Mouse (Mus musculus) Patski (cell line): ENCODE data around the gene Stip1. TPM values are rescaled to one million over a fixed set of nuclear protein-coding genes. Genes with fewer than 3 reads are reported as not detected.
A peak's percentile ranks its signal among the peaks of the same experiment; 100 is the strongest.

Experiments used
- ATAC-seq: fragments of 100-300 bp; one replicate; pipeline ENCODE4 v1.8.0; 2021
- CTCF ChIA-PET: fragments of 350-600 bp; sonication (Branson Sonifier 250); formaldehyde crosslinking; loops from one replicate; lab custom pipeline; 2022; ENCODE audit warnings: inconsistent platforms; lab: Charles Lee
- POLR2A ChIA-PET: fragments of 350-600 bp; sonication (Branson Sonifier 250); formaldehyde crosslinking; loops from one replicate; lab custom pipeline; 2022; ENCODE audit warnings: antibody characterized with exemption, inconsistent platforms; lab: Charles Lee
- DNase-seq: peaks from one replicate; pipeline ENCODE4 v3.0.0-alpha.2; 2011; ENCODE audit warnings: low read depth, low spot score
- H3K27me3 ChIP-seq: fragments of 371-371 bp; one replicate; pipeline ENCODE4 v1.5.1; 2021
- CTCF ChIP-seq: fragments of 100-300 bp; IDR thresholded peaks from one replicate; pipeline ENCODE4 v1.5.1; 2021
- in situ Hi-C: fragments of 300-500 bp; cut with MboI; formaldehyde crosslinking; loops from 3 replicates; pipeline ENCODE4 v1.11.1; 2018; ENCODE audit warnings: low pct_unique_long_range_greater_than_20kb, mixed read lengths
- polyA plus RNA-seq: library from polyadenylated mRNA; unstranded; gene quantifications from one replicate; pipeline ENCODE4 v1.2.3, GENCODE M21; 2021

Gene Stip1
- polyA plus RNA-seq, 1 experiment from 2014 or later: 301 TPM

DNA sequence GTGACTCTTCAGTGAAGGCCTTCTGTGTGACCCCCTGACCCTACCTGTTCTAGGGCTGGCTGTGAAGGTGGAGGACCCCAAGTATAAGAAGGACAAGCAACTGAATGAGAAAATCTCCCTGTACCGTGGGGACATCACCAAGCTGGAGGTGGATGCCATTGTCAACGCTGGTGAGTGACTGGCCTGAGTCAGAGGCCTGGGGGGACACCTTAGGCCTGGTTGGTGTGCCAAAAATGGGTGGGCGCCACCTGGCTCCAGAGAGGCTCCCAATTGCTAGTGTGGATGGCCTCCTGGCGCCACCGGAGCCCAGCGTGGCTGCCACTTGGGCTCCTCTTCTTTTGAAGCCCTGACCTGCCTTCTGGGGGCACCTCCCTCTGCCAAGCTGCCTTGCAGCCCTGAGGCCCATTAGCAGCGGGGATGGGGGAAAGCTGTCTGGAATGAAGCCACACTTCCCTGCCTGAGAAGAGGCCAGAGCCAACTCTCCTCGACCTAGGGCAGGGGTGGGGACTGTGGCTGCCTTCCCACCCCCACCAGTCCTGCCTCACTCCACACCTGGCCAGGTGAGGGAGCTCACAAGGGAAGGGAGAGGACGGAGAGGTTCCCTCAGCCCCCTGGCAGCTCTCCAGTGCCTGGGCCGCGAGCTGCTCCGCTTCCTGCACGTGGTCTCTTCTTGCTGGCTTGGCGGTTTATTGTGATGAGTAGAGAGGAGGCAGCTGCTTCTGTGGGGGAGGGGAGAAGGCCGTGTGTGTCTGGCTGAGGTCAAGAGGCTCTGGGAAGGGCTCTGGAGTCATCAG lies 26.5 kb upstream of the Stip1 start:
- in situ Hi-C loops: loop anchor here (5.0 kb wide), 3 partner anchors 96 to 281 kb away; no protein-coding TSS in a partner anchor
- no peak for DNase-seq
- no peaks in the 10 kb centered on the region for H3K27me3 ChIP-seq
- TF ChIP-seq CTCF: no peak
- ChIA-PET POLR2A (interaction anchor here (0.6 to 1.5 kb wide), 6 partner anchors 63 to 170 kb away, joined by 3 to 6 read pairs (median 3); partner anchors contain the start of gene Otub1), CTCF (interaction anchor here (0.7 to 1.7 kb wide), 6 partner anchors 9 to 140 kb away, joined by 3 to 6 read pairs (median 3); partner anchors contain the start of gene Otub1)
- no peak for ATAC-seq

- ATAC-seq (peak; percentile 68), DNase-seq (no peak)
- in situ Hi-C loops: no loop called here
- ChIA-PET POLR2A (no interaction called here), CTCF (interaction anchor here (0.7 to 2.5 kb wide), 9 partner anchors 9 to 196 kb away, joined by 3 to 6 read pairs (median 3); no protein-coding TSS in a partner anchor)
- H3K27me3 ChIP-seq: no peaks in the 10 kb centered on the region
- no peak for TF ChIP-seq CTCF
Measured at GRCm38 (mm10) chr19:7064571-7064970, 24.8 kb upstream of the Stip1 start.

GRCm38 (mm10) chr19:7062916-7063315 lies 23.1 kb upstream of the Stip1 start:
- no peaks in the 10 kb centered on the region for H3K27me3 ChIP-seq
- no peak for ATAC-seq
- DNase-seq: no peak
- POLR2A ChIA-PET: interaction anchor here (1.3 kb wide), 1 partner anchor 142 kb away, joined by 3 read pairs; no protein-coding TSS in a partner anchor
- in situ Hi-C loops: no loop called here
- TF ChIP-seq CTCF: no peak
- CTCF ChIA-PET: interaction anchor here (2.5 kb wide), 1 partner anchor 151 kb away, joined by 6 read pairs; no protein-coding TSS in a partner anchor

- no peak for ATAC-seq
- in situ Hi-C loops: no loop called here
- TF ChIP-seq CTCF: no peak
- ChIA-PET POLR2A (interaction anchor here (0.7 kb wide), 1 partner anchor 40 kb away, joined by 3 read pairs; no protein-coding TSS in a partner anchor), CTCF (no interaction called here)
- H3K27me3 ChIP-seq: no peaks in the 10 kb centered on the region
- no peak for DNase-seq
Measured at GRCm38 (mm10) chr19:7062110-7062509, 22.3 kb upstream of the Stip1 start.

- no peak for TF ChIP-seq CTCF
- DNase-seq (no peak), ATAC-seq (no peak)
- in situ Hi-C loops: loop anchor here (5.0 kb wide), 1 partner anchor 359 kb away; the partner anchor contains the start of gene 2700081O15Rik
- H3K27me3 ChIP-seq: no peaks in the 10 kb centered on the region
- CTCF ChIA-PET: interaction anchor here (0.9 to 1.4 kb wide), 8 partner anchors 9 to 250 kb away, joined by 3 to 4 read pairs (median 4); no protein-coding TSS in a partner anchor
- POLR2A ChIA-PET: interaction anchor here (0.8 to 1.0 kb wide), 2 partner anchors 9 to 109 kb away, joined by 3 read pairs; no protein-coding TSS in a partner anchor
Measured at GRCm38 (mm10) chr19:7058541-7058940, 18.8 kb upstream of the Stip1 start.

DNA sequence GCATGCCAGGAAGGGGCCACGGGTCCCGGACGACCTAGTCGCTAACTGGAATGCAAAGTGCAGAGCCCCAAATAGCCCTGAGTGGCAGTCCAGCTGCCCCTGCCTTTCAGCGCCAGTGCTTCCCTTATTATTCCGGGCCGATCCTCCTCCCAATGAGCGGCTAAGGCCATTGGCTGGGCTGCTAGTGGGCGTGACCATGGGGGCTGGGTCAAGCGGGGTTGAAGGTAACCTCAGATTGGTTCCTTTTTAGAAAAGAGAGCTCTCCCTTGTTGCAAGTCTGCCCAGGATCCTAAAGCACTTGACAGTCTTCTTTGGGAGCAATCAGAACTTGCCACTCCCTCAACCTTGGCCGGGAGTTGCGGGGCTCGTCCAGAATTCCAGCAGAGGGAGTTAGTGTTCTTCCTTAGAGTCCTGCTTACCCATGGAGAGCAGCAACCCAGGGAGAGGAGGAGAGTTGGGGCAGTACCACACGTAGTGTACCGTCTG lies 18.0 kb upstream of the Stip1 start:
- no peaks in the 10 kb centered on the region for H3K27me3 ChIP-seq
- ChIA-PET CTCF (interaction anchor here (0.9 to 1.4 kb wide), 9 partner anchors 10 to 251 kb away, joined by 3 to 4 read pairs (median 4); no protein-coding TSS in a partner anchor), POLR2A (interaction anchor here (0.6 to 2.1 kb wide), 5 partner anchors 9 to 1234 kb away, joined by 3 to 7 read pairs (median 3); no protein-coding TSS in a partner anchor)
- ATAC-seq (peak; percentile 79), DNase-seq (peak; percentile 60)
- TF ChIP-seq CTCF: no peak
- in situ Hi-C loops: loop anchor here (5.0 kb wide), 1 partner anchor 360 kb away; the partner anchor contains the start of gene 2700081O15Rik

- DNase-seq: no peak
- in situ Hi-C loops: loop anchor here (5.0 kb wide), 1 partner anchor 360 kb away; the partner anchor contains the start of gene 2700081O15Rik
- CTCF ChIA-PET: interaction anchor here (1.0 to 1.4 kb wide), 5 partner anchors 15 to 252 kb away, joined by 3 to 4 read pairs (median 3); partner anchors contain the start of gene Stip1
- no peak for TF ChIP-seq CTCF
- POLR2A ChIA-PET: interaction anchor here (0.6 to 2.1 kb wide), 5 partner anchors 18 to 1233 kb away, joined by 3 to 7 read pairs (median 3); partner anchors contain the start of gene Cox8a
- H3K27me3 ChIP-seq: no peaks in the 10 kb centered on the region
- ATAC-seq: peak; percentile 3
Measured at GRCm38 (mm10) chr19:7057126-7057721, 17.5 kb upstream of the Stip1 start.

GRCm38 (mm10) chr19:7056248-7057087 lies 16.7 kb upstream of the Stip1 start, which contains the start of gene Macrod1:
TSS of gene Macrod1 (plus strand) at chr19:7056810.
- TF ChIP-seq CTCF: no peak
- in situ Hi-C loops: loop anchor here (5.0 kb wide), 1 partner anchor 361 kb away; the partner anchor contains the start of gene 2700081O15Rik
- H3K27me3 ChIP-seq: no peaks in the 10 kb centered on the region
- ATAC-seq (peak; percentile 12), DNase-seq (no peak)
- POLR2A ChIA-PET: interaction anchor here (0.7 to 2.1 kb wide), 4 partner anchors 17 to 1232 kb away, joined by 3 to 7 read pairs (median 3); partner anchors contain the start of gene Cox8a
- CTCF ChIA-PET: interaction anchor here (1.1 to 2.8 kb wide), 4 partner anchors 12 to 135 kb away, joined by 3 to 11 read pairs (median 6); partner anchors contain the start of gene Stip1

- peak; percentile 80 for DNase-seq
- POLR2A ChIA-PET: interaction anchor here (1.1 to 1.7 kb wide), 3 partner anchors 10 to 32 kb away, joined by 3 to 6 read pairs (median 3); no protein-coding TSS in a partner anchor
Measured at GRCm38 (mm10) chr19:7055173-7055572, 15.4 kb upstream of the Stip1 start.

More at GRCm38 (mm10) chr19:7055173-7055572, 15.4 kb upstream of the Stip1 start:
- in situ Hi-C loops: loop anchor here (5.0 kb wide), 1 partner anchor 362 kb away; the partner anchor contains the start of gene 2700081O15Rik
- CTCF ChIA-PET: interaction anchor here (1.2 to 2.8 kb wide), 5 partner anchors 10 to 136 kb away, joined by 3 to 11 read pairs (median 5); no protein-coding TSS in a partner anchor
- peak; percentile 36 for ATAC-seq
- no peak for TF ChIP-seq CTCF
- H3K27me3 ChIP-seq: no peaks in the 10 kb centered on the region
